Mouse (Mus musculus): ENCODE data around the gene Hnrnpul1.
A peak's percentile ranks its signal among the peaks of the same experiment; 100 is the strongest.

The Hnrnpul1 gene

GRCm38 (mm10) chr7:25687811-25688401, 66.7 kb downstream of the Hnrnpul1 start:
- DNase-seq = no peak

GRCm38 (mm10) chr7:25686680-25687531, 67.7 kb downstream of the Hnrnpul1 start, which contains the start of gene Tgfb1:
Gene Tgfb1, plus strand, starts transcription at chr7:25687002.
- peak; percentile 56 to 69 for DNase-seq

GRCm38 (mm10) chr7:25685926-25686470, 68.6 kb downstream of the Hnrnpul1 start:
- no peak for DNase-seq

- no peak for DNase-seq
These were observed 69.9 kb downstream of the Hnrnpul1 start for GRCm38 (mm10) chr7:25684659-25685058.

GRCm38 (mm10) chr7:25683474-25684180, 70.9 kb downstream of the Hnrnpul1 start:
- DNase-seq = peak in 1 of 2 experiments; percentile 27

GRCm38 (mm10) chr7:25681341-25682231, 73.0 kb downstream of the Hnrnpul1 start:
- DNase-seq = no peak

- DNase-seq = peak; percentile 95 to 97
These were observed 73.9 kb downstream of the Hnrnpul1 start, which contains the start of gene B9d2 for GRCm38 (mm10) chr7:25680514-25681258. Gene B9d2, plus strand, starts transcription at chr7:25680780.

GRCm38 (mm10) chr7:25679971-25680370, 74.6 kb downstream of the Hnrnpul1 start:
- no peak for DNase-seq

GRCm38 (mm10) chr7:25677013-25677412, 77.5 kb downstream of the Hnrnpul1 start:
- no peak for DNase-seq

GRCm38 (mm10) chr7:25676085-25676781, 78.3 kb downstream of the Hnrnpul1 start:
- DNase-seq = peak; percentile 90 to 93

- no peak for DNase-seq
These were observed 79.2 kb downstream of the Hnrnpul1 start for GRCm38 (mm10) chr7:25675405-25675804.

GRCm38 (mm10) chr7:25674719-25675300, 79.7 kb downstream of the Hnrnpul1 start, which contains the start of gene Tmem91:
Gene Tmem91, minus strand, starts transcription at chr7:25675166.
- no peak for DNase-seq

- DNase-seq = no peak
These were observed 80.3 kb downstream of the Hnrnpul1 start for GRCm38 (mm10) chr7:25674297-25674696.

- DNase-seq = no peak
These were observed 82.1 kb downstream of the Hnrnpul1 start for GRCm38 (mm10) chr7:25672442-25672841.

- no peak for DNase-seq
These were observed 82.9 kb downstream of the Hnrnpul1 start for GRCm38 (mm10) chr7:25671686-25672085.

Measured in kidney, adult 8-10 months (tissue).